Mouse (Mus musculus): ENCODE measurements at regions not wholly inside any gene's neighbourhood (a gene's known extent, or its start where the extent isn't known, plus 50 kb on each side); places are given as distances from the start of the nearest gene placed in this dataset.
"Not testable (repeated sequence)": the region's sequence is repeated elsewhere in the genome, so short reads cannot be mapped to it uniquely, and the experiment has no call there.

GRCm38 (mm10) chr17:13432256-13432655, 77.9 kb downstream of the Tcp10c start:
- DNase-seq (ENCODE audit: low spot score); H3K9me3 ChIP-seq (ENCODE audit: control insufficient read depth, low read length); H3K27me3 ChIP-seq (ENCODE audit: control insufficient read depth, insufficient read depth, low read length); H3K9ac ChIP-seq (ENCODE audit: low read length); H3K4me3 ChIP-seq (ENCODE audit: low read depth, low read length); H3K4me2 ChIP-seq (ENCODE audit: low read depth, low read length, severe bottlenecking); ATAC-seq (replicated peaks; ENCODE audit: low FRiP score); H3K27ac ChIP-seq (ENCODE audit: low read depth, low read length); H3K4me1 ChIP-seq (replicated peaks; ENCODE audit: control insufficient read depth, insufficient read depth, low read length); H3K36me3 ChIP-seq (ENCODE audit: control insufficient read depth, insufficient read depth, low read length): not testable (repeated sequence)
- 78% methylated on average over 3 of the region's 3 CpGs for WGBS

GRCm38 (mm10) chr17:13434146-13434545, 79.8 kb downstream of the Tcp10c start:
- not testable (repeated sequence) for H3K4me2 ChIP-seq (ENCODE audit: low read depth, low read length, severe bottlenecking); H3K27me3 ChIP-seq (ENCODE audit: control insufficient read depth, insufficient read depth, low read length); H3K27ac ChIP-seq (ENCODE audit: low read depth, low read length); H3K9ac ChIP-seq (ENCODE audit: low read length); H3K9me3 ChIP-seq (ENCODE audit: control insufficient read depth, low read length); H3K4me3 ChIP-seq (ENCODE audit: low read depth, low read length); H3K4me1 ChIP-seq (replicated peaks; ENCODE audit: control insufficient read depth, insufficient read depth, low read length); H3K36me3 ChIP-seq (ENCODE audit: control insufficient read depth, insufficient read depth, low read length); DNase-seq (ENCODE audit: low spot score); ATAC-seq (replicated peaks; ENCODE audit: low FRiP score)
- 89% methylated on average over 7 of the region's 7 CpGs for WGBS

DNA sequence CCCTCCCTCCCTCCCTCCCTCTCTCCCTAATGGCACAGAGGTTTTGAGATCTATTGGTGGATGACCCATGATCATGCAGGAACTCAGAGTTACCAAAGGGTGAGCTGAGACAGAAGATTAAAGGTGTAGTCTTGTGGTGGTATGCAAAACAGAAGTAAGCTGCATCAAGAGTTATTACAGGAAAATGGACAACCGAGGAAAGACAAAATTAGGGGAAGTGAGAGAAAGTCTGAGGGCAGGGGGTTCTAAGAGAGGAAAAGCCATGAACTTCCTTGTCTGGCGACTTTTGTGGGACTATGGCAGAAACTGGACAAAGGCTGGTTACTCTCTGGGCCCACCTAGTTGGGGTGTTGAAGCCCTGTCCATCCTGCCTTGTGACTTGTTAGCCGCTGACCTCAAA, 84.4 kb downstream of the Tcp10c start:
- H3K9ac ChIP-seq (ENCODE audit: low read length); H3K4me3 ChIP-seq (ENCODE audit: low read depth, low read length); H3K4me2 ChIP-seq (ENCODE audit: low read depth, low read length, severe bottlenecking); H3K27ac ChIP-seq (ENCODE audit: low read depth, low read length); ATAC-seq (replicated peaks; ENCODE audit: low FRiP score); H3K36me3 ChIP-seq (ENCODE audit: control insufficient read depth, insufficient read depth, low read length); H3K4me1 ChIP-seq (replicated peaks; ENCODE audit: control insufficient read depth, insufficient read depth, low read length); H3K9me3 ChIP-seq (ENCODE audit: control insufficient read depth, low read length); H3K27me3 ChIP-seq (ENCODE audit: control insufficient read depth, insufficient read depth, low read length); DNase-seq (ENCODE audit: low spot score): not testable (repeated sequence)
- WGBS, result 74% methylated on average over 1 of the region's 3 CpGs

- 84% methylated on average over 9 of the region's 9 CpGs for WGBS
Observed at GRCm38 (mm10) chr17:13440708-13441530, 86.5 kb downstream of the Tcp10c start.

GRCm38 (mm10) chr17:13442229-13442628, 87.9 kb downstream of the Tcp10c start:
- 91% methylated on average over 5 of the region's 6 CpGs for WGBS
- H3K4me1 ChIP-seq (replicated peaks; ENCODE audit: control insufficient read depth, insufficient read depth, low read length); ATAC-seq (replicated peaks; ENCODE audit: low FRiP score); H3K9me3 ChIP-seq (ENCODE audit: control insufficient read depth, low read length); H3K4me2 ChIP-seq (ENCODE audit: low read depth, low read length, severe bottlenecking); H3K27me3 ChIP-seq (ENCODE audit: control insufficient read depth, insufficient read depth, low read length); H3K36me3 ChIP-seq (ENCODE audit: control insufficient read depth, insufficient read depth, low read length); DNase-seq (ENCODE audit: low spot score); H3K9ac ChIP-seq (ENCODE audit: low read length); H3K27ac ChIP-seq (ENCODE audit: low read depth, low read length); H3K4me3 ChIP-seq (ENCODE audit: low read depth, low read length): not testable (repeated sequence)

More at GRCm38 (mm10) chr17:13440708-13441530, 86.5 kb downstream of the Tcp10c start:
- not testable (repeated sequence) for H3K27me3 ChIP-seq (ENCODE audit: control insufficient read depth, insufficient read depth, low read length); H3K27ac ChIP-seq (ENCODE audit: low read depth, low read length); H3K4me1 ChIP-seq (replicated peaks; ENCODE audit: control insufficient read depth, insufficient read depth, low read length); DNase-seq (ENCODE audit: low spot score); ATAC-seq (replicated peaks; ENCODE audit: low FRiP score); H3K9ac ChIP-seq (ENCODE audit: low read length); H3K4me3 ChIP-seq (ENCODE audit: low read depth, low read length); H3K4me2 ChIP-seq (ENCODE audit: low read depth, low read length, severe bottlenecking); H3K9me3 ChIP-seq (ENCODE audit: control insufficient read depth, low read length); H3K36me3 ChIP-seq (ENCODE audit: control insufficient read depth, insufficient read depth, low read length)

GRCm38 (mm10) chr17:13456869-13457600, 102.7 kb downstream of the Tcp10c start:
- ATAC-seq (replicated peaks; ENCODE audit: low FRiP score); H3K4me2 ChIP-seq (ENCODE audit: low read depth, low read length, severe bottlenecking); H3K4me1 ChIP-seq (replicated peaks; ENCODE audit: control insufficient read depth, insufficient read depth, low read length); DNase-seq (ENCODE audit: low spot score); H3K36me3 ChIP-seq (ENCODE audit: control insufficient read depth, insufficient read depth, low read length); H3K27me3 ChIP-seq (ENCODE audit: control insufficient read depth, insufficient read depth, low read length); H3K9ac ChIP-seq (ENCODE audit: low read length); H3K4me3 ChIP-seq (ENCODE audit: low read depth, low read length); H3K27ac ChIP-seq (ENCODE audit: low read depth, low read length); H3K9me3 ChIP-seq (ENCODE audit: control insufficient read depth, low read length): not testable (repeated sequence)
- WGBS, result 88% methylated on average over 6 of the region's 7 CpGs

- H3K4me3 ChIP-seq (ENCODE audit: low read depth, low read length); H3K4me1 ChIP-seq (replicated peaks; ENCODE audit: control insufficient read depth, insufficient read depth, low read length); DNase-seq (ENCODE audit: low spot score); H3K36me3 ChIP-seq (ENCODE audit: control insufficient read depth, insufficient read depth, low read length); H3K27me3 ChIP-seq (ENCODE audit: control insufficient read depth, insufficient read depth, low read length); H3K9ac ChIP-seq (ENCODE audit: low read length); H3K4me2 ChIP-seq (ENCODE audit: low read depth, low read length, severe bottlenecking); H3K9me3 ChIP-seq (ENCODE audit: control insufficient read depth, low read length); H3K27ac ChIP-seq (ENCODE audit: low read depth, low read length); ATAC-seq (replicated peaks; ENCODE audit: low FRiP score): not testable (repeated sequence)
- 91% methylated on average over 2 of the region's 2 CpGs for WGBS
Observed at GRCm38 (mm10) chr17:13457942-13458341, 103.6 kb downstream of the Tcp10c start.

GRCm38 (mm10) chr17:13458814-13459213, 104.4 kb downstream of the Tcp10c start:
- not testable (repeated sequence) for DNase-seq (ENCODE audit: low spot score); H3K9ac ChIP-seq (ENCODE audit: low read length); H3K4me3 ChIP-seq (ENCODE audit: low read depth, low read length); H3K36me3 ChIP-seq (ENCODE audit: control insufficient read depth, insufficient read depth, low read length); H3K9me3 ChIP-seq (ENCODE audit: control insufficient read depth, low read length); H3K4me2 ChIP-seq (ENCODE audit: low read depth, low read length, severe bottlenecking); H3K27ac ChIP-seq (ENCODE audit: low read depth, low read length); H3K27me3 ChIP-seq (ENCODE audit: control insufficient read depth, insufficient read depth, low read length); H3K4me1 ChIP-seq (replicated peaks; ENCODE audit: control insufficient read depth, insufficient read depth, low read length)
- no CpG with 5 or more reads among the region's 2 CpGs for WGBS
- ATAC-seq (replicated peaks; ENCODE audit: low FRiP score), result peak; percentile 63; the same call in 1 of the 2 replicates
